Mouse (Mus musculus) heart, postnatal 0 days (tissue): ENCODE data around the gene Slc25a10.

ENCODE experiments used
- CTCF ChIP-seq: IDR thresholded peaks from 2 replicates; pipeline ENCODE4 v1.5.1; 2016; ENCODE audit warnings: antibody characterized with exemption, control low read depth, low read depth
- EP300 ChIP-seq: IDR thresholded peaks from 2 replicates; pipeline ENCODE4 v1.6.1; 2016; ENCODE audit warnings: antibody characterized with exemption, low read depth

- TF ChIP-seq CTCF, result no peak
- no peak for TF ChIP-seq EP300
Observed at GRCm38 (mm10) chr11:120518558-120518957, 26.9 kb downstream of the Slc25a10 start.
